Mouse (Mus musculus): ENCODE results near the gene Ifitm6.

- no peak for TF ChIP-seq CTCF (IDR thresholded peaks at IDR 0.05; ENCODE audit: control insufficient read depth, insufficient read depth, insufficient replicate concordance, low read depth, low read length)
- no peak for TF ChIP-seq POLR2A (IDR thresholded peaks at IDR 0.05; ENCODE audit: control insufficient read depth, low read depth, low read length)
Measured at GRCm38 (mm10) chr7:141064175-141064574, 46.5 kb upstream of the Ifitm6 start.

Data from testis, adult 2 months (tissue).